Mouse (Mus musculus): ENCODE results near the gene Grwd1.

Grwd1 gene

GRCm38 (mm10) chr7:45842950-45843744 is 12.4 kb upstream of the Grwd1 start:
- in situ Hi-C loops (cut with MboI), result no loop called here

DNA sequence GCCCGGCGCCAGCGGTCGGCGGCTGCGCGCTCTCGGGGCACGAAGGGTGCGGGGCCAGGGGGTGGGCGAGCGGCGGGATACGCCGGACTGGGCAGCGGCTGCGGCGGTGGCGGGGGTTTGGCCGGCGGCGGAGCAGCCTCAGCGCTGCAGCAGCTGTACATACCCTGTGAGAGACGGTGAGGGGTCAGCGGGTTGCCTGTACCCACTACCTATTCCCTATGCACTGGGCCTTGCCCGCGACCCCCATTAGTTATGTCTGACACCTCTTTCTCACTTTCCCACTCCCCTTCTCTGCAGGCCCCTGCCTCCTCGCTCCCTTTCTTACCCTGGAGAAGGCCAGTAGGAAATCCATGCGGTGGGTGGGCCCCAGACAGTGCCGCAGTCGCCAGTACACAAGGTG is 3.2 kb upstream of the Grwd1 start:
- in situ Hi-C loops (cut with MboI), result no loop called here

DNA sequence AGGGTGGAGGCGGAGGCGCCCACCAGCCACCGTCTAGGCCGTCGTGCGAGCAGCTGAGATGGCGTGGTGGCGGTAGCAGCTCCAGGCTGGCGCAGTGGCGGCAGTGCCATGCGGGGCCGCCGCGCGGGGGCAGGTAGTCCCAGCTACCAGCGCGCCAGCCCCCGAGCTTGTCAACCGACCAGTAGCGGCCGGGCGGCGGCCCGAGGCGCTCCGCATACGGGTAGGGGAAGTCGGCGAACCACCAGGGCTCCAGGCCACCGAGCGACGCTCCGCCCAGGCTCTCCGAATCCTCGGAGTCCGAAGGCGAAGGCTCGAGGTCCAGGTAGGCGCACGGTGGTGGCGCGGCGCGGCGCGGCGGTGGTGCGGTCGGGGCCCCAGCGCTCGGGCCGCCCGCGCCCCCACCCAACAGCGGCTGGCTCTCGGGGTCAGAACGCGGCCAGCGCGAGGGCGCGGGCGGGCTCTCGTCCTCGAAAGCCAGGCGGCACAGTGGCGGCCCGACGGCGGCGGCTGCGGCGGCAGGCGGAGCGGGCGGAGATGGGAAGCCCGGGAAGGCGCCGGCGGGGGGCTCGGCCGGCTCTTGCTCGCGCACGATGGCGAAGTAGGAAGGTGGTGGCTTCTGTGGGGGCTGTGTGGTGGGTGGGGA is 2.5 kb upstream of the Grwd1 start:
- in situ Hi-C loops (cut with MboI), result no loop called here

DNA sequence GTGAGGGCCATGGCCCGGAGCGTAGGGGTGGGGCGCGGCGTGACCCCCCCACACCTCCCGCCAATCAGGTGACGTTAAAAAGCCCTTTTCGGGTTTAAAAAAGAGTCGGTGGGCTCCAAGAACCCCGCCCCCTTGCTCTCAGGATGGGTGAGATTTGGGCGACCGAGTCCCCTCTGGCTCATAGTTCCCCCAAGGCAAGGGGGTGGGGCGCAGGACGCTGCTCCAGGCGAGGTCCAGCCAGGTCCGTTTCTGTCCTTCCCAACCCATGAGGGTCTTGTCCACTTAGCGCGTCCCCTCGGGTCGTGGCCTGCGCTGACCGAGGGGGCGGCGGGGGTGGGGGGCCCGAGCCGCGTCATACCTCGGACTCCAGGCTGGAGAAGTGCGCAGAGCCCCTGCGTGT is 1.7 kb upstream of the Grwd1 start:
- in situ Hi-C loops (cut with MboI), result no loop called here

- in situ Hi-C loops (cut with MboI), result no loop called here
Measured at GRCm38 (mm10) chr7:45831128-45831525, 383 bp upstream of the Grwd1 start.

DNA sequence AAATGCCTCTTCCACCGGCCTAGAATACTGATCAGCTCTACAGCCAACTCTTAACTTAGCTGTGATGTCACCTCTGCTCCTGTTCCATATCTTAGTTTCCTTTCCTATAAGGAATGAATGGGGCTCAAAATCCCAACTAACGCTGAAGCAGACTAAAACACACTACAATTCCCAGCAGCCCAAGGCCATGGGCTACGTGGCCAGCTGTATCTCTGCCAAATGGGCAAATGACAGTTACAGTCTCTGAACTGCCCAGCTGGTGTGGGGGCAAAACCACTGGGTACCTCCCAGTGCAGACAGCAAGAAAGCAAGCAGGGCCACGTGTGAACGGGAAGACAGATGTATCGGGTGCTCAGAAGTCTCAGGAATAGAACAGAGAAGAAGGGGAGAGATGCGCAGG is 4.1 kb downstream of the Grwd1 start:
- in situ Hi-C loops (cut with MboI), result no loop called here

- in situ Hi-C loops (cut with MboI), result no loop called here
Measured at GRCm38 (mm10) chr7:45824598-45824997, 6.1 kb downstream of the Grwd1 start, which contains the start of gene Kcnj14. Gene Kcnj14, minus strand, starts transcription at chr7:45824782.

DNA sequence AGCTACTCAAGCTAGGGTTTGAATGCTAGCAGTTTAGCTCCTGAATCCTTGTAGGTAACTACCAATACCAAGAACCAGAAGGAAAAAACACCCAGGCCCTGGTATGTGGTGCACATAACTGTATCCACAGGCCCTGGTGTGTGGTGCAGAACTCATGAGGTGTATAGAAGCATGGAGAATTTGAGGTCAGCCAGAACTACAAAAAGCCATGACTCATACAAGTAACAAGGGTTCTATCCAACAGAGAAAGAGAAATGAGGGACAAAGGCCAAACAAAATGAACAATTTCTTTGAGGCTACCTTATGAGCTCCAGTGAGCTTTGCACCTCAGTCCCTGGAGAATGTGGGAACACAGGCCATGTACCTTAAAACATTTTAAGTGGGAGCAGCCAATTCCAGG is 9.8 kb downstream of the Grwd1 start:
- in situ Hi-C loops (cut with MboI), result no loop called here

DNA sequence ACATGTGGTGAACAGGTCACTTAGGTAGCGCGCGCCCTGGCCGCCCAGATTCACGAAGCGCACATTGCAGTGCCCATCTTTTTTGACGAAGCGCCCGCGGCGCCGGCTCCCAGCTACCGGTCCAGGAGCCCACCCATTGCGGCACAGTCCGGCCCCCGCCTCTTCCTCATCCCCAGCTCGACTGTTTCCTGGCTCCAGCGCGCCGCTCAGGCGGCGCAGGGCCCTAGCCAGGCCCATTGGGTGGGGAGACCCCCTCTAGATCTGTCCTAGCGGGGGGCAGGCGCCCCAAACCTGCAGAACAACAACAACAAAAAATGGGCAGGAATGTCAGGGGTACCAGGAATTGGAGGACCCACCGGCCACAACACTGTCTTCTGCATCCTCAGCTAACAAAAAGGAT is 10.9 kb downstream of the Grwd1 start:
- in situ Hi-C loops (cut with MboI), result no loop called here

DNA sequence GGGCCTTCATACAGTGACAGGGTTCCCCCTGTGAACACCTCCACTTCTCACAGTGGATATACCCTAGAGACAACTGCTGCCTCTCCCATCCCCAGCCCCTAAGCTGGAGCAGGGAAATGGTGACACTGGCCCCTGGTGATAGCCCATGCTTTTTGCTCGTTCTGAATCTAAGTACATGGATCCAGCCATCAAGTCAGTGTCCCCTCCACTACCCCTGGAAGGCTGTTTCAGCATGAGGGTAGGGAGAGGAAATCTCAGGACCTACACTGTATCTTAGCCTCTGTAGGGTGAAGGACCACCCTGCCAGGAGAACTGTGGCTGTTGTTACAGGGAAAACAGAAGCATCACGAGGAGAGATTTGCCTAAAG is 14.8 kb downstream of the Grwd1 start:
- in situ Hi-C loops (cut with MboI), result no loop called here

DNA sequence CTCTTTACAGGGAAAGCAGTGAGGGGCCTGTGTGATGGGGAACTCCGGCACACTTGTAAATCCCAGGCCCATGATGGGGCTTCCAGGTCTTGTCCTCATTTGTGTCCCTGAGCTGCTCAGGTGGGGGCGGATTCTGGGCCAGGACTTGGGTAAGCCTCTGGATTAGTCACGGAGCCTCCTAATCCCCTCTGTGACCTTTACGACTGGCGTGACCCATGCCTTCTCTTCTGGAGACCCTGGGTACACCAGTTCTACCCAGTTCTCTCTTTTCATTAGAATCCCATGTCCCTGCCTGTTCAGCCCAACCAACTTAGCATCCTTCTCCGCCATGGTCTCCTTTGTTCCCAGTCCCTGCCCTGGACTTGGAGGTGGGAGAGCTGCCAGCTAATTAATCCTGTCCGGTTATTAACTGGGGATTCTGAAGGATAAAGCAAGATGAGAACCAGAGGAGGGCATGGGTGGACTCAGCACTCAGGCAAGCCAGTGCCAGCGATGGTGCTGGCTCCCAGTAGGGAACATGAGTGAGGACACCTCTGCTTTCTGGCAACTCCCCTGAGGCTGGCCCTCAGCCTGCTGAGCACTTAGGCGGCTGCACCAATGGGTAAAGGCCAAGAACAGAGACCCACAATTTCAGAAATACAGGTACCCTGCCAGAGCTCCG is 15.3 kb downstream of the Grwd1 start:
- in situ Hi-C loops (cut with MboI), result no loop called here

DNA sequence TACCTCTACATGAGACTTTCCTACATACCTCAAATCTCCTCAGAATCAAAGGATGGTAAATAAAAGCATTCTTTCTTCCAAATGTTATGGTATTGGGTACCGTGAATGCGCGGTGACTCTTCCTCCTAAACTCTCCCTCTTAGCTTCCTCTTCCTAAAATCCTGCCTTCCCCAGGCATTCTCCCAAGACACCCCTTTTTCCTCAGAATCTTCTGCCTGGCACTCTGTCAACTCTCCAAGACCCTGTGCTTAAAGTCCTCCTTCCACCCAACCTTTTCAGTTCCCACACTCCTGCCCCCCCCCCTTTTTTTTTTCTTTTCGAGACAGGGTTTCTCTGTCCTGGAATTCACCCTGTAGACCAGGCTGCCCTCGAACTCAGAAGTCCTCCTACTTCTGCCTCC is 15.9 kb downstream of the Grwd1 start:
- in situ Hi-C loops (cut with MboI), result no loop called here

DNA sequence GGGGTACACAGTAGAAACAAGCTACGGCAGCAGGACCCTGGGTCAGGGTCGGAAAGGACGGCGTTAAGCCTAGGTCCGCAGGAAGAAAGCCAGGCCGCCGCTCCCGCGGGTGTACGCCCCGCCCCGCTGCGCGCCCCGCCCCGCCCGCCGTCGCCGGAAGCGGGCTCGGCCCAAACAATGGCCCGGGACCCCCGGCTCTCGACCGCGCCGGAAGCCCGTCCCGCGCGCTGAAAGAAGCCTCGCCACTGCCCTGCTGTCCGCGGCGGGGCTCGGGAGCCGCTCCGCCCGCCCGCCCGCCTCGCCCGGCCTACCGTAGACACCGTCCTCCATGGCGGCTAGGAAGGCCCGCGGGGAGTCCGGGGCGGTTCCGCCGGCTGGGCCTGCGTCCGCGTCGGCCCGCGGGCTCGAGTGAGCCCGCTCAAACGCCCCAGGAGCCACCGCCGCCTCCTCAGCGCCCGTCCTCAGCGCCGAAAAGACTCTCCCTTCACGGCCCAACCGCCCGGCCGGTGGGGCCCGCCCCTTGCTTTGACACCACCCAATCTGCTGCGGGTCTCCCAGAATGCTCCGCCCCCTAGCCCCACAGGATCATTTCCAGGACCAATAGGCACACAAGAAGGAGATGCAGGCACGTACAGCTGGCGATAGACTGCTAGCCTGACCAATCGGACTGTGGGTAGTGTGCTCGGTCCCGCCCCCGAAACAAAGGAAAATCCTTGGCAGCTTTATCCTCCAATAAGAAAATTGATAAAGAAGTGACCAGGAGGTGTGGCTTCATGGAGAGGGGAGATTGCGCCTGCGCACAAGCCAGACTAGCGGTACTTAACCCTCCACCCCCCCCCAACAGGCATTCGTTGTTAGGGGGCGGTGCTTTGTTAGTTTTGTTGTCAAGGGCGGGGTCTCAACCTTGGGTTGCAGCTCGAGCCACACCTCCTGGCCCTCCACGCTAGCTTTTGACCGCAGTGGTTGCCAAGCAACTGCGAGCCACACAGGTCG is 16.7 kb downstream of the Grwd1 start, which contains the start of gene Cyth2:
Cyth2 (minus strand) TSS at position 795 of the 993 bp plus-strand sequence.
- in situ Hi-C loops (cut with MboI), result no loop called here

DNA sequence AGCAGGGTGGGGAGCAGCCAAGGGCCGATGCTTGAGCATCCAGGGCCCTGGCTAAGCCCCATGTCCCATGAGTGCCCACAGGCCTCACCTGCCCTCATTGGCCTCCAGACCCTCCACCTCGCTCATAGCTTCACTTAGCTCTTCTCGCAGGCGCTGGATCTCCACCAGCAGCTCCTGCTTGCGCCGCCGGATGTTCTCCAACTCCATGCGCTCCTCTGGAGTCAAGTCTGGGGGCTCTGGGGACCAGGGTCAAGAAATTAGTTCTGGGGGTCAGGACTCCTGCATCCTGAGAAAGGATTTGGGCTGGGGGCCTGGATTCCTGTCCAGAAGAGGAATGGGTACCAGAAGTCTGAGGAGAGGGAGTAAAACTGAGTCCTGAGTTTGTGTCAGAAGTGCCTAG is 17.8 kb downstream of the Grwd1 start:
- in situ Hi-C loops (cut with MboI), result no loop called here

- in situ Hi-C loops (cut with MboI), result no loop called here
Measured at GRCm38 (mm10) chr7:45809276-45810075, 21.3 kb downstream of the Grwd1 start.

DNA sequence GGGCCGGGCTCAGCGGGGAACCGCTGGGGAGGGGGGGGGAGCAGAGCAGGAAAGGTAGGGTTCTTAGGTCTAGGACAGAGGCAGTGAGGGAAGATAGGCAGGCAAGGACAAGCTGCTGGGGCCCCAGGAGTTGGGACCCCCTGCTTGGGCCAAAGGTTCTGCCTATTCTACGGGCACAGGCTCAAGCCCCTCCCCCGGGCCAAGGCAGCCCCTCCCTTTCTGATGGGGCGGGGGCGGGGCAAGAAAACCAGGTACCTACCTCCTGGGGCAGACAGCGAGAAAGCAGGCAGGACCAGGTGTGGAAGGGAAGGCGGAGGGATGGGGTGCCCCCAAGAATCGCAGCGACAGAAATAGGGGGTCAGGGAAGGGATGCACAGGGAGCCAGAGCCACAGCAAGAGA is 22.3 kb downstream of the Grwd1 start:
- in situ Hi-C loops (cut with MboI), result no loop called here

DNA sequence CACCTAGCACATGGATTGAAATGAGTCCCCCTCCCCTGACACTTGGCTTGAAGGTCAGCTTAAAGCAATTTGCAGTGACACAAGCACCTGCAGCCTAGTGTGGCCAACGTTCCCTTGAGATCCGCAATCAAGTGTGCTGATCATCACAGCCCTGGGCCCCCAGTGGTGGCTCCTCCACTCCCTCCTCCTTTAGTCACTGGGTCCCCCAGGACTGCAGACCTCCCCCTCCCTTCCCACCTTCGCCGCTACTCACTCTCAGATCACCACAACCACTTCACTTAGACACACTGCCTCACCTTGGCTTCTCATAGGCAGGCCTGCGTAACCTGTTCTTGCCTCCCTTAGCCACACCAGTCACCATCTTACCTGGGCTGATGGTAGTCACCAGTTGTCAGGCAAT is 24.8 kb downstream of the Grwd1 start:
- in situ Hi-C loops (cut with MboI), result no loop called here

GRCm38 (mm10) chr7:45802551-45802950 is 28.2 kb downstream of the Grwd1 start:
- in situ Hi-C loops (cut with MboI), result loop anchor here (5.0 kb wide), 1 partner anchor 70 kb away; no protein-coding TSS in a partner anchor

DNA sequence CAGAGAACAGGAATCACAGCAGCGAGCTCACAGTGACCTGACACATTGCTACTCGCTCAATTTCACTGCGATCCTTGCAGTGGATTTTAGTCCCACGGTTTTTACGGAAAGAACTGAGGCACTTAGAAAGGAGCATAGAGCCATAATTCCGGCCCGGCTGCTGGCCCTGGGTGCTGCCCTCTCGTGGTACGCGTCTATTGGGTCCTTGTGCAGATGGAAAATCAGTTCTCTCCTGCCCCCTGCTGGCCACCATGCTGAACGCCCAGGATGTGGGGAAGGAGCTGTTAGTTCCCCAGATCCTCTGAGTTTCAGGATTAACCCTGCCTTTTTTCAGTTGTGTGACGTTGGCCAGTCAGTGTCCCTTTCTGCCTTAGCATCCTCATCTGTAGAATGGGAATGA is 29.4 kb downstream of the Grwd1 start:
- in situ Hi-C loops (cut with MboI), result loop anchor here (5.0 kb wide), 1 partner anchor 69 kb away; no protein-coding TSS in a partner anchor

GRCm38 (mm10) chr7:45800546-45801204 is 30.1 kb downstream of the Grwd1 start:
- in situ Hi-C loops (cut with MboI), result loop anchor here (5.0 kb wide), 1 partner anchor 68 kb away; no protein-coding TSS in a partner anchor

All from mature B cell (primary cell).